Mouse (Mus musculus) small intestine, adult 2 months (tissue): ENCODE results near the gene Dgkg. TPM values are rescaled to one million over a fixed set of nuclear protein-coding genes. Genes with fewer than 3 reads are reported as not detected.

Experiments used
- H3K27ac ChIP-seq: fragments of 200-500 bp; 2 replicates; pipeline ENCODE4 v1.5.1; 2012; ENCODE audit warnings: low read depth, low read length, control low read depth, inconsistent platforms; ENCODE audit not compliant: insufficient read depth
- H3K27me3 ChIP-seq: fragments of 200-500 bp; 2 replicates; pipeline ENCODE4 v1.6.1; 2012; ENCODE audit warnings: mild to moderate bottlenecking, moderate library complexity, low read length, inconsistent platforms; ENCODE audit not compliant: control insufficient read depth, insufficient read depth
- H3K36me3 ChIP-seq: fragments of 200-500 bp; 2 replicates; pipeline ENCODE4 v1.6.1; 2012; ENCODE audit warnings: mild to moderate bottlenecking, low read length, control low read depth, inconsistent platforms; ENCODE audit not compliant: control insufficient read depth, insufficient read depth
- H3K4me1 ChIP-seq: fragments of 200-500 bp; 2 replicates; pipeline ENCODE4 v1.6.1; 2012; ENCODE audit warnings: low read length, inconsistent platforms, mixed read lengths; ENCODE audit not compliant: control insufficient read depth, insufficient read depth, insufficient read length
- H3K4me3 ChIP-seq: fragments of 200-500 bp; 2 replicates; pipeline ENCODE4 v1.5.1; 2012; ENCODE audit warnings: low read depth, mild to moderate bottlenecking, control low read depth, inconsistent platforms, low read length, moderate library complexity
- CTCF ChIP-seq: fragments of 200-500 bp; IDR thresholded peaks from 2 replicates; pipeline ENCODE4 v1.5.1; 2012; ENCODE audit warnings: low read depth, mild to moderate bottlenecking, control low read depth, inconsistent platforms, low read length, moderate library complexity, mixed read lengths; ENCODE audit not compliant: insufficient replicate concordance, insufficient read length; ENCODE audit errors: extremely low read depth
- POLR2A ChIP-seq: fragments of 200-500 bp; IDR thresholded peaks from 2 replicates; pipeline ENCODE4 v1.6.1; 2012; ENCODE audit warnings: low read depth, mild to moderate bottlenecking, control low read depth, inconsistent platforms, low read length, moderate library complexity
- WGBS: fragments of 180-500 bp; shearing (Covaris S2); methylation state at CpG from one replicate; pipeline ENCODE4 v1.1.7; 2018; 5-methylcytosine and 5-hydroxymethylcytosine counted together
- polyA plus RNA-seq: library from polyadenylated mRNA; depleted of rRNA; stranded (reverse); fragments of >200 nt; gene quantifications from 2 replicates; pipeline ENCODE4 v1.2.3, GENCODE M21; 2012

Gene Dgkg
- polyA plus RNA-seq, 1 experiment, result 0.51 TPM

- no peaks in the 10 kb centered on the region for H3K36me3 ChIP-seq
- TF ChIP-seq CTCF (no peak), POLR2A (no peak)
- 77% methylated on average over 6 of the region's 6 CpGs for WGBS
Measured at GRCm38 (mm10) chr16:22598741-22599140, 58.3 kb downstream of the Dgkg start.

GRCm38 (mm10) chr16:22596394-22596793 lies 60.6 kb downstream of the Dgkg start:
- Histone ChIP-seq H3K27me3 (no peaks in the 10 kb centered on the region), H3K36me3 (no peaks in the 10 kb centered on the region), H3K27ac (no peak overlapping the region), H3K4me1 (no peaks in the 10 kb centered on the region), H3K4me3 (no peak overlapping the region)
- WGBS, result 84% methylated on average over 1 of the region's 1 CpGs
- TF ChIP-seq POLR2A (no peak), CTCF (no peak)

More at GRCm38 (mm10) chr16:22598741-22599140, 58.3 kb downstream of the Dgkg start:
- Histone ChIP-seq H3K4me3 (no peak overlapping the region), H3K4me1 (no peaks in the 10 kb centered on the region), H3K27me3 (no peaks in the 10 kb centered on the region), H3K27ac (no peak overlapping the region)

- H3K4me1 ChIP-seq, result no peaks in the 10 kb centered on the region
- H3K27me3 ChIP-seq, result no peaks in the 10 kb centered on the region
- no peak overlapping the region for H3K4me3 ChIP-seq
- TF ChIP-seq CTCF, result no peak; the same call in 1 of the 2 replicates
- no peak for TF ChIP-seq POLR2A
- H3K36me3 ChIP-seq, result no peaks in the 10 kb centered on the region
- WGBS, result 88% methylated on average over 2 of the region's 2 CpGs
- no peak overlapping the region for H3K27ac ChIP-seq
Measured at GRCm38 (mm10) chr16:22593907-22594306, 63.1 kb downstream of the Dgkg start.

GRCm38 (mm10) chr16:22589619-22590018 lies 67.4 kb downstream of the Dgkg start:
- no peaks in the 10 kb centered on the region for H3K36me3 ChIP-seq
- H3K4me3 ChIP-seq, result no peak overlapping the region
- WGBS, result 81% methylated on average over 5 of the region's 5 CpGs
- no peak overlapping the region for H3K27ac ChIP-seq
- no peaks in the 10 kb centered on the region for H3K27me3 ChIP-seq
- no peaks in the 10 kb centered on the region for H3K4me1 ChIP-seq
- TF ChIP-seq CTCF (no peak), POLR2A (no peak)

GRCm38 (mm10) chr16:22586151-22586836 lies 70.7 kb downstream of the Dgkg start:
- no peaks in the 10 kb centered on the region for H3K27me3 ChIP-seq
- no peaks in the 10 kb centered on the region for H3K4me1 ChIP-seq
- TF ChIP-seq POLR2A (no peak), CTCF (no peak)
- WGBS, result 80% methylated on average over 11 of the region's 11 CpGs
- H3K4me3 ChIP-seq, result no peak overlapping the region
- H3K27ac ChIP-seq, result no peak overlapping the region
- no peaks in the 10 kb centered on the region for H3K36me3 ChIP-seq

- Histone ChIP-seq H3K27me3 (no peaks in the 10 kb centered on the region), H3K36me3 (no peaks in the 10 kb centered on the region), H3K4me3 (no peak overlapping the region), H3K27ac (no peak overlapping the region), H3K4me1 (no peaks in the 10 kb centered on the region)
- TF ChIP-seq CTCF (no peak), POLR2A (no peak)
- 93% methylated on average over 3 of the region's 3 CpGs for WGBS
Measured at GRCm38 (mm10) chr16:22585523-22585922, 71.5 kb downstream of the Dgkg start.

GRCm38 (mm10) chr16:22583401-22583800 lies 73.6 kb downstream of the Dgkg start:
- no peaks in the 10 kb centered on the region for H3K36me3 ChIP-seq
- no peak overlapping the region for H3K27ac ChIP-seq
- no peak for TF ChIP-seq CTCF
- TF ChIP-seq POLR2A, result no peak
- H3K27me3 ChIP-seq, result no peaks in the 10 kb centered on the region
- H3K4me1 ChIP-seq, result no peaks in the 10 kb centered on the region
- 67% methylated on average over 2 of the region's 2 CpGs for WGBS
- no peak overlapping the region for H3K4me3 ChIP-seq
